ENCODE assay signal across 8 mouse cellular contexts in genomic region chr2:156717320-156718281, GRCm38 (mm10). TPM values are rescaled to one million over a fixed set of nuclear protein-coding genes. Genes with fewer than 3 reads are reported as not detected.
A peak's percentile ranks its signal among the peaks of the same experiment; 100 is the strongest.
DNase-seq lines count a peak whose midpoint lies in the region; ATAC-seq lines count a peak whose summit lies in the region.

No protein-coding gene starts in this region.

- peak overlapping the region; percentile 36; the same call in 1 of the 2 replicates for H3K4me2 ChIP-seq in liver, embryonic 12.5 days
- peak overlapping the region; percentile 33 for H3K4me2 ChIP-seq in neural tube, embryonic 13.5 days

- ATAC-seq in liver, embryonic 12.5 days: no peak
- no peak for ATAC-seq in neural tube, embryonic 13.5 days (ENCODE audit: low read depth)
- ATAC-seq in erythroid progenitor cell, adult 5-6 weeks (replicated peaks; ENCODE audit: low FRiP score, poor library complexity, severe bottlenecking): no peak

- H3K27ac ChIP-seq in liver, embryonic 12.5 days: 0 out of 2 replicates have a peak overlapping the region, but pooled peaks have one; percentile 37
- 0 out of 2 replicates have a peak overlapping the region, but pooled peaks have one; percentile 0 for H3K27ac ChIP-seq in neural tube, embryonic 13.5 days (replicated peaks)

- no peaks in the 10 kb centered on the region for H3K9me3 ChIP-seq in liver, embryonic 12.5 days (replicated peaks)
- no peaks in the 10 kb centered on the region for H3K9me3 ChIP-seq in neural tube, embryonic 13.5 days

- WGBS in liver, embryonic 12.5 days (ENCODE audit: insufficient replicate concordance): 29% methylated on average over 17 of the region's 17 CpGs
- WGBS in neural tube, embryonic 13.5 days: 23% methylated on average over 17 of the region's 17 CpGs

- H3K4me1 ChIP-seq in liver, embryonic 12.5 days: peaks cover 49% of the 10 kb centered on the region
- H3K4me1 ChIP-seq in neural tube, embryonic 13.5 days (replicated peaks): peaks cover 40% of the 10 kb centered on the region

- peak; percentile 92 for DNase-seq in Muller cell, postnatal 12 days (ENCODE audit: inconsistent ontology term)
- DNase-seq in cerebellum, adult 9-11 months: peak; percentile 87
- DNase-seq in frontal cortex, postnatal 36 days (ENCODE audit: low spot score in 2 of 2): peak; percentile 79 to 83
- DNase-seq in kidney, adult 8-10 months: peak; percentile 69 to 76
- no peak for DNase-seq in ovary, adult 18-20 months (ENCODE audit: low spot score)

- H3K27me3 ChIP-seq in liver, embryonic 12.5 days (replicated peaks): peaks cover 11% of the 10 kb centered on the region
- no peaks in the 10 kb centered on the region for H3K27me3 ChIP-seq in neural tube, embryonic 13.5 days

- no peaks in the 10 kb centered on the region for H3K36me3 ChIP-seq in liver, embryonic 12.5 days
- H3K36me3 ChIP-seq in neural tube, embryonic 13.5 days: no peaks in the 10 kb centered on the region

- no peak overlapping the region for H3K9ac ChIP-seq in liver, embryonic 12.5 days
- H3K9ac ChIP-seq in neural tube, embryonic 13.5 days: peak overlapping the region; percentile 45

- no peak overlapping the region for H3K4me3 ChIP-seq in liver, embryonic 12.5 days
- H3K4me3 ChIP-seq in neural tube, embryonic 13.5 days: no peak overlapping the region

RNA-seq across cellular contexts. Expression of gene Myl9, which starts 57.6 kb away (rescaled TPM):
- 70.5 and 76.1 TPM in 2 replicates for polyA plus RNA-seq in liver, embryonic 12.5 days (2016; fragmentation: Nextera tagmentation; extraction: Ambion mirVana)
- polyA plus RNA-seq in neural tube, embryonic 13.5 days (2015; fragmentation: Nextera tagmentation; extraction: Ambion mirVana): 55.2 and 56.0 TPM in 2 replicates
- total RNA-seq in erythroid progenitor cell, adult 5-6 weeks (2015; ENCODE audit: low replicate concordance): 5.0 and 7.2 TPM in 2 replicates
- total RNA-seq in erythroid progenitor cell, adult 5-6 weeks (2017; ENCODE audit: low replicate concordance): 0.45 and 10.7 TPM in 2 replicates
